Mouse (Mus musculus) testis, postnatal 10 days (tissue): Measurements from ENCODE around the gene Sh3d19.
"Not testable (repeated sequence)": the region's sequence is repeated elsewhere in the genome, so short reads cannot be mapped to it uniquely, and the experiment has no call there.

Source experiments
- DNase-seq: peaks from one replicate; pipeline ENCODE4 v3.0.0; 2021; ENCODE audit warnings: low spot score

The Sh3d19 gene

DNA sequence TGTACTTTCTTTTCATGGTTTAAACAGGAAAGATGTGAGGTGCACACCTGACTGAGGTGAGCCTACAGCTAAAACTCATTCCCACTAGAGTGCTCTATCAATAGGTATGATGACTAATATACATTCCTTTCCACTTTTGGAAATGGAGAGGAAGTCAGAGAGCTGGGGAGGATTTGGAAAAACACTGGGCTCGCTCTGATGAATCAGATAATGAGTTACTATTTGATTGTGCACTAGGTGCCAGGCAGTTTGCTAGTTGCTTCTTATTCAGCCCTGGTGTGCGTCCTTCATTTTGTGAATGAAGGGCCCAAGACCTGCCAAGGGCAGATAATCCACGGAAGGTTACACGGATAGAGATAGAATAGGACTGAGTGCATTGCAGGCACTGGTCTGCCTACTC is 9.1 kb downstream of the Sh3d19 start:
- no peak for DNase-seq

DNA sequence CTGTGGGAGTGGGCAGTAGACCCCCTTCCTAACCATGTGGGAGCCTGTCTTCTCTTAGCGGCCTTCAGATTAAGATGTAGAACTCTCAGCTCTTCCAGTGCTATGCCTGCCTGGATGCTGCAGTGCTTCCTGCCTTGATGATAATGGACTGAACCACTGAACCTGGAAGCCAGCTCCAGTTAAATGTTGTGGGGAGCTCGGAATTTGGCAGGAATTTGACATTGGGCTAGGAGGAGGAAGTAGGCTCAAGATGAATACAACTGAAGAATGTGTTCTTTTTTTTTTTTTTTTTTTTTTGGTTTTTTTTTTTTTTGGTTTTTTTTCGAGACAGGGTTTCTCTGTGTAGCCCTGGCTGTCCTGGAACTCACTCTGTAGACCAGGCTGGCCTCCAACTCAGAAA is 10.9 kb downstream of the Sh3d19 start:
- not testable (repeated sequence) for DNase-seq

DNA sequence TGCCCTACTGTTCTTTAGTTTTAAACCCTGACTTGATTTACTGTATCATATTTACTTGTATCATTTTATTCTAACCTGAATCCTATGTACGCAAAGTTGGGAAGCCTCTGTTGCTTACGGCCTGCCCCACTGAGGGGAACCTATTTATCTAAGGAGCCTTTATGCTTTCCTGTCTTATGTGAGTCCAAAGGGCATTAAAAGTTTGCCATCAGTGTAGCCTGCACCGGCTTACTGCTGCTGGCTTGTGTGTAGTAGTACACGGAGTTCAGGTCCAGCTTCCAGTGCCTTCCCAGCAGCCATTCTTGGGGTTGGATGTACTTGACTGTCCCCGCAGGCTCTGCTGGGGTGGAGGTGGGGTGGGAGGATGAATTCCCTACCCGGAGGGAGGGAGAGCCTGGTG is 13.6 kb downstream of the Sh3d19 start:
- no peak for DNase-seq

DNA sequence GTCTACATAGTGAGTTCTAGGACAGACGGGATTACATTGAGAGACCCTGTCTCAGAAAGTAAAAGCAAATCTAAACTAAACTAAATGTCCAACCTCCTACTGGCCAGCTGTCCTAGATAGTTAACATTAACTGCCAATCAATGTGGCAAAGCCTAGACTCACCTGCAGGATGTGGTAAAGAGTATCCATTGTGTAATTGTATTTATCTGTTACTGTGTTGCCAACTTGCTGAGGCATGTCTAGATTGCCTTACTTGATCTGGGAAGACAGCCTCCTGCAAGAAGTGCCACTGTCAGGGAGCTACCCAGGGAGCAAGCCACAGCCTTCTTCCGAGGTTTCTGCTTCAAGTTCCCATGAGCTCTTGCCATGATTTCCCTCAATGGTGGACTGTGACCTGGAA is 16.3 kb downstream of the Sh3d19 start:
- no peak for DNase-seq

DNA sequence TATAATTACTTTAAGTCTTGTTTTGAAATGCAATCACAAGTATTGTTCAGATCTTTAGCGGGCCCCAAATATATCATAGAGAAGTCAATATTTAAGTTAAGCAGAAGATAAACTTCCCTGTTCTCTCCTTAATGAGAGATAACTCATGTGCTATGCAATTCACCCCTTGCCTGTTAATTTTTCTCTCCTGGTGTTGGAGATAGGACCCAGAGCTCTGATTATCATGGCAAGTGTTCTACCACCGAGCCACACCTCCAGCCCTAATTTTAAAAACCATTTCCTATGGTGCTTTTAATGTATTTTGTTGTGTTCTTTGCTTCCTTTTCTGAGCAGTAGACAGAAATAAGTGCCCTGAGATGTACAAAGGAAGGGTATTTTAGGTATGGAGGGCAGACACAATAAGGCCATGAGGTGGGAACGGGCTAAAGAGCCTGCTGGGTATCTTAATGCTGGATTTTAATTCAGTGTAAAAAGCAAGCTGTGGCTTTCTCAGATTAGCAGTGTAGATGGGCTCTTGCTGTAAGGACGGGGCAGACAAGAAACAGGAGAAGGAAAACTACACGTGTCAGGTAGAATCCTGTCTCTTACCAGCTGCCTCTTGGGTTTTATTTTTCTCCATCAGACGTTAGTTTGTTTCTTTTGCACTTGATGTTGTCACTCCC is 20.4 kb downstream of the Sh3d19 start:
- DNase-seq = no peak

DNA sequence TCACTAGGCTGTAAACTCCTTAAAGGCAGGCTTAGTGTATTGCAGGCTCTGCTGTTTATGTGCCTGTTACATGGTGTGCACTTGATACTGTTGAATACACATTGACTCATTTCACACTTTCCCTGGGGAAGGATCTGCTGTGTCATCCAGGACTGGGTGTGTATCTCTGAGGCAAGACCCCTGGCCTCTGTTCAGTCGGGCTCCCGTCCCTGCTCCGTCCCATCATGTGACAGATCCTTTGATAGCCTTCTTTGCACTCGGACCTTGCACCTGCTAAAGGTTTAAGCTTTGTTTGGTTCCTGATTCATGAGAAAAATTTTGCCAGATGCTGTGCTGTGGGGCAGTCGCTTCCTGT is 20.9 kb downstream of the Sh3d19 start:
- no peak for DNase-seq

DNA sequence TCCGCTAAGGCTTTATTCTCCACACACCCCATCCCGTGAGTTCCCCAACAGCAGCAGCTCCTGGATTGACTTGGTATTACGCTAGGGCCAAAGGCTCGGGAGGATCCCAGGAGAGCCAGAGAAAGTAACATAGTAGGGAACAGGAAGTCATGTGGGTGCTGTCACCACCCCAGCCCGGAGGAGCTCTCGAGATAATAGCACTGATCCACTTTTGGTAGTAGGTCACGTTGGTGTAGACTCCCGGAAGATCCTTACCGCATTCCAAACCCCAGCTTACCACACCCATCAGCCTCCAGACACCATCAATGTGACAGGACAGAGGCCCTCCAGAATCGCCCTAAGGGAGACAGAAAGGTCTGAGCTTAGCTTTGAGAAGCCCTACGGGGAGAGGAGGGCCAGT is 22.8 kb downstream of the Sh3d19 start:
- DNase-seq = no peak

DNA sequence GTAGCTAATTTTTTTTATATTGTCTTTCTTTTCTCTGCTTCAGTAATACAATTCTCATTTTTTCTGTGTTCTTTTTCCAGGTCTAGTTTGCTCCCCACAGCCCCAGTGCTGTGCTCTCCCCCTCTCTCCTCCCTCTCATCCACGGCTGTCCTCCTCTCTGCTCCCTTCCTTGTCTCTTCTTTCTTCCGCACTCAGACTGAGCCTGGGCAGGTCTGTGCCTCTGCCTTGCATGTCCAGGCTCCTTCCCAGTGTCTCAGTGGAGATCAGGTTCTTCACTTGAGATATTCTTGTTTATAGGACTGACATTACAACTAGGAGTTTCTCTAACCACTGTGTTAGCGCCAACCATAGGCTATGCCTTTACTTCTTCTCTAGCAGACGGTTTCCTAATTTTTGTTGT is 23.7 kb downstream of the Sh3d19 start:
- DNase-seq = no peak

DNA sequence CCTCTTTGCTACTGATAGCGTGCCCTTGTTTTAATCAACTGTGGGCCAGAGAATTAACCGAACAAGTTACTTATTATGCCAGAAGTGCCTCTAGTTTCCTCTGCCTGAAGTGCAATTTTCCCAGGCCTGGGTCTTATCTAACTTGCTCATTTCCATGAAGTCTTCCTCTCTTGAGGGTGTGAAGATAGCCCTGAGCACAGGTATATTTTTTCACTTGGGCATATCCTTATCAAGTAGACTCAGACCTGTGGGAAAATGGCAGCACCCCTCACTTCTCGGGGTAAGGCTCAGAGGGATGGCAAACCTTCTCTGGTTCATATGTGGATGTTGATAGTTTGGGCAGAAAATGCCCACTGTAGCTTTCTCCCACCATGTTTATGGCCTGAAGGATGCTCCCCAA is 30.4 kb downstream of the Sh3d19 start:
- no peak for DNase-seq

DNA sequence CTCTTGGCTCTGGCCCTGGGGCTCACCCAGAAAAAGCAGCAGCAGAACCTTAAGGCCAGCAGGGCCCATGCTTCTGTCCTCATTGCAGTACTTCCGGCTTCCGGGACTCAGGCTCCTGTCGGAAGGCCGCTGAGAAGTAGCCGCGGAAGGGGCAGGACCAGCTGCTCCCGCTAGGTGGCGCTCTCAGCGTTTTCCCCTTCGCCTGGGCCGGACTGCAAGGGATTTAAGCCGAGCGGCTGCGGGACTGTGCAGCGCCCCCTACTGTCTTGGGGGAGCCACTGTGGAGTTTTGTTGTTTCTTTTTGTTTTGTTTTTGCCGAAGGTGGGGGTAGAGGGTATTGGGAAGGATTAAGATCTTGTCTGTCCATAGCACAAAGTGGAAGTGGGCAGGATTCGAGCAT is 31.5 kb downstream of the Sh3d19 start, which contains the start of gene Prss48:
Gene Prss48 (minus strand): TSS at position 69 of the 400 bp plus-strand sequence.
- peak; percentile 83 for DNase-seq

DNA sequence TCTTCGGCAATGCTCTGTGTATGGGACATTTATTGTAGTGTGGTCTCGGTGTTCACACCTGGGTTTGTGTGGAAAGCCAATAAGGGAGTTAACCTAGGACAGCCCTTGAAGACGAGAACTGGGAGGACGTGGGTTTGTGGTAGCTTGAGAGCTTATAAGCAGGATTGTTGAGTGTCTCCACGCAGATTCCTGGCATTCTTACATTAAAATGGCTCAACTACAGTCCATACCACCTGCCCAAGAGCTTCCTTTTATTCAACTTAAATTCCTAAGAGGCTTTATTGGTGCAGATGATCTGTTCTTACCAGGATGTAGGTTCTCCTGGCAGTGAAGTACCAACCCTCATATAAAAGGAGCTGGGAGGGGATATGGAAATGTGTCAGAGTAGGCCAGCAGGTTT is 32.0 kb downstream of the Sh3d19 start:
- DNase-seq = no peak

DNA sequence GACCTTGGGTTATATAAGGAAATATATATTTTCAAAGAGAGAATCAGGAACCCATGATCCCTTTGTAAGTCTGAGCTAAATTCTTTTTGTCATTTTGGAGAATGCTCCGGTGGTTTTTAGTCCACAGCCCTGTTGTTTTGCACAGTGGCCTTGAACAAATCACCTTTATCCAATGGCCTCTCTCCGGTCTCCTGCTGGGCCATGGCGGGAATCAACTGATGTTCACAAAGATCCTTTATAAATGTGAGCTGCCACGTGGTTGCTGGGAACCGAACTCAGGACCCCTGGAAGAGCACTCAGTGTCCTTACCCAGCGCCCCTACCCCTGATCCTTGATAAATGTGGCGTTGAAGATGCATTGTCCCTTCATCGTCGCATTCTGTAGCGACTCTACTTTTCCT is 33.8 kb downstream of the Sh3d19 start:
- no peak for DNase-seq

DNA sequence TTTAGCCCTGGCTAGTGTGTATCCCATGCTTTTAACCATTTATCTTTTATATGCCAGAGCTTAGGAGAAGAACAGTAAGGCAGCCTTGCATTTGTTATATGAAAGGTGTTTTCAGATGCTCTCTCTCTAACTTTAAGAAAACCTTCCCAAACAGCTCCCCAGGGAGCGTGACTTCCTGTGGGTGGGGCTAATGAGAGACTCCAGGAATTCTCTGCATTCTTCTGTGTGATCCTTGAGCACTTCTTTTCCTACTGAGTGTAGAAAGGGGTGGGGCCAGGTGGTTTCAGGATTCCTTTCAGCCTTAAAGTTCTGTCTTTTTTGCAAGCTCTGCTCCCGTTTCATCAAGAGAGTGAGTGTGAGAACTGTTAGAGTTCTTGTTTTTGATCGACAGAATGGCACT is 39.7 kb downstream of the Sh3d19 start:
- no peak for DNase-seq

DNA sequence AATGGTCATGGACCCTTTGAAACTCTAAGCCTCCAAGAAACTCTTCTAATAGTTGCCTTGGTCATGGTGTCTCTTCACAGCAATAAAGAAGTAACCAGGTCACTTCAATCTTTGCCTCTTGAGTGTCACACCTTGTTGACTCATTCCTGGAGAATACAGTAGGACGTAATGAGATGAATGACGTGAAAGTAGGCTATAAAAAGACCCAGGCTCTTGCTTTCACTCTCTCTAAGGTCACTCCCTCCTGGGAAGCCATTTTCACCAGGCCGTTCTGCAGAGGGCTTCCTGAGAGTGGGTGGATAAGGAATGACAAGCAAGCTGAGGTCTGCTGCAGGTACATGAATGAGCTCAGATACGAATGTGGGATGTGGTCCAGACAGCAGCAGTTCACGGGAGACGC is 40.5 kb downstream of the Sh3d19 start:
- DNase-seq = no peak

DNA sequence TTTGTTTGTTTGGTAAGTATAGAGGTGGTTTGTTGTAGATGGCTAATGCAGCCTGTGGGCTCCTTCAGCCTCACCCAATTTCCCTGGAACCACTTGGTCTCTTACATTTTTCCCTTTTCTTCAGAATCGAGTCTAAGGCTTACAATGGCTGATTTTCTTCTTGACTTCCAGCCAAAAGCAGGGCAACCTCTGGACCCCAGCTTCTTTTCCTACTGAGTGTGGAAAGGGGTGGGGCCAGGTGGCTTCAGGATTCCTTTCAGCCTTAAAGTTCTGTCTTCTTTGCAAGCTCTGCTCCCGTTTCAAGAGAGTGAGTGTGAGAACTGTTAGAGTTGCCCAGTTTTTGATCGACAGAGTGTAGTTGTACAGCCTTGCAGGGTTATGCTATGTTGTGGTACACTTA is 40.9 kb downstream of the Sh3d19 start:
- DNase-seq = no peak

DNA sequence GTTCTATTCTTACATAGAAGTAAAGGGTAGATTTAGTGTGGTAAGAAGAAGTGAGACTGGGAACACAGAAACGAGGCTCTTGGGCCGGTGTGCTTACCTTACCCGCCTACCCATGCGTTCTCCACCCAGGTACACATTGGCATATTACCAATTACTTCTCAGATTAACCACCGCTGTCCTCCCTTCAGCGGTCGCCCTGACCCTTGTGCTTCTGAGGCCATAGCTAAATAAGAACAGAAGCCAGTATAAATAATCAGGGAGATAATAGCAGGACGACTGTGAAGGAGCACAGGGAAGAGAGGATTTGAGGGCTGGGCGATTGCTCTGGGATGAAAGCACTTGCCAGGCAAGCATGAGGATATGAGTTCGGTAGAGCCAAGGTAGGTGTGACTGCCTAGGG is 42.9 kb downstream of the Sh3d19 start:
- no peak for DNase-seq

DNA sequence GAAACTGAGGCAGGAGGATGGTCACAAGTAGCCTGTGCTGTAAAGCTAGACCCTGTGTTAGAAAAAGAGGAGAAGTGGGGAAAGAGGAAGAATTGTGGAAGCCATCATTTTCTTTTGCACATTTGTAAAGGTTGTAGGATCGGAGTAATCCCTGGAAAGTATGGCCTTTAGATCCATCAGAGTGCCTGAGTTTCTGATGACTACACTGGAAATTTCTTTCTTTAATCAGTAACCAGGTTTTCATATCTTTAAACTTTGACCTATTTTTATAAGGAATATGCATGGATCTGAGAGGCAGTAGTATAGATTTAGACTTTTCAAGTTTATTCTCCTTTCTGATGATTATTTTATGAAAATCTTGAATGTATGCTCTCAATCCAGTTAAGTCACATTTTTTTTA is 46.1 kb downstream of the Sh3d19 start:
- no peak for DNase-seq

DNA sequence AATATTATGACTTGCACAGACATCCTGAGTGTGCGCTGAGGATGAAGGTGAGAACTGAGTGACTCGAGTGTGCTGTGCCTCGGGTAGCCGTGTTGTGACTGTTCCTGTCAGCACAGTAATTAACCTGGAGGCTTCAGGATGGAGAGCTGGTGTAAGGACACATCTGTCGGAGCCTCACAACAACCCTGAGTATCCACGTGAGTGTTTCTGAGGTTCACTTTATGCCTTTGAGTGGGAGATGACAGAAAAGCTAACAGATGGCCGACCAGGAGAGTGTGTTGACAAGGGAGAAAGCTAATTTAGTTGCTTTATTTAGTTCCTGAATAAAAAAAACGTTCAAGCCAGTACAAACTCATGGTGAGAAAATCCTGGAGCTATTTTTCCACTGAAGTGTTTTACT is 46.6 kb downstream of the Sh3d19 start:
- no peak for DNase-seq

DNA sequence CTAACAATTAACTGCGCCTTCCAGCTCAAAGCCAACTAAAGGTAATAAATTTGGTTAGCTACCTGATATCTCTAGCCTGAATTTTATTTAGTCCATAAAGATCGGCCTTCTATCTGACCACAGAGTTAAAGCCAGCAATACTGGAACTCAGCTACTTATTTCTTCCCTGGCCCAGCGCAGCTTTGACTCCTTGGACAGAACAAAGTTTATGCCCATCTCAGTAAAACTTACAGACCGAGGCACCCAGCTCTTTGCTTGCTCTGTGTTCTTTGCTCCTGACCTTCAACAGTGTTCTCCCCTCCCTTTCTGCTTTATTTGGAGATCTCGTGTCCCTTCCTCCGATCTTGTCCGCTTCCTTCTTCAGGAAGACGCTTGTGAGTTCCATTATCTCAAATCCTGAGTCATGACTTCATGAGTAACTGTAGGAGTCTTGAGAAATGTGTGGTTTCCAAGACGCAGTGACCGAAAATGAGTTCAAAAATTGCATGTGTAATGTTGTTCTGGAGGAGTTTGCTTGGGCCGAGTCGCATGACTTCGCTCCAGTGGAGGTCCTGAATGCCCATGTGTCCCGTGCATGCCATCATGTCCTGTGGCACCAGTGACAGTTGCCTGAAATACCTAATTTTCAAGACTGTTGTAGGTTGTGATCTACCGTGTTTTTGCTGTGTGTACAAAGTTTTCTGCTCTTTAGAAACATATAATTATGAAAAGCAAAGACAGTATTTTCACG is 50.2 kb downstream of the Sh3d19 start:
- no peak for DNase-seq

DNA sequence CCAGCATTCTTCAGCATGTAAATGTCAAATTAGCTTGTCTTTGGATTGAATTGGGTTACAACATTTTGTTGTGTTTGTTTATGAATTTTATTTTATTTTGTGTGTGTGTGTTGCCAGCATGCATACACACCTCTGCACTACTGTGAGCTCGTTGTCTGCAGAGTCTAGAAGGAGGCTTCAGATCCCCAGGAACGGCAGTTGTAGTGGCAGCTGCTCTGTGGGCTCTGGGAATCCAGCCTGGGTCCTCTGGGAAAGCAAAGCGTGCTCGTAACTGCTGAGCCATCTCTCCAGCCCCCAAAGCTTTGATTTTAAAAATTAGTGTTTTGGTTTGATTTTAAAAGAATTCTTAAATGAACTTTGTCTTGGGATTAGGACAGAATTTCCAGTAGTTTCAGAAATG is 50.7 kb downstream of the Sh3d19 start:
- no peak for DNase-seq

DNA sequence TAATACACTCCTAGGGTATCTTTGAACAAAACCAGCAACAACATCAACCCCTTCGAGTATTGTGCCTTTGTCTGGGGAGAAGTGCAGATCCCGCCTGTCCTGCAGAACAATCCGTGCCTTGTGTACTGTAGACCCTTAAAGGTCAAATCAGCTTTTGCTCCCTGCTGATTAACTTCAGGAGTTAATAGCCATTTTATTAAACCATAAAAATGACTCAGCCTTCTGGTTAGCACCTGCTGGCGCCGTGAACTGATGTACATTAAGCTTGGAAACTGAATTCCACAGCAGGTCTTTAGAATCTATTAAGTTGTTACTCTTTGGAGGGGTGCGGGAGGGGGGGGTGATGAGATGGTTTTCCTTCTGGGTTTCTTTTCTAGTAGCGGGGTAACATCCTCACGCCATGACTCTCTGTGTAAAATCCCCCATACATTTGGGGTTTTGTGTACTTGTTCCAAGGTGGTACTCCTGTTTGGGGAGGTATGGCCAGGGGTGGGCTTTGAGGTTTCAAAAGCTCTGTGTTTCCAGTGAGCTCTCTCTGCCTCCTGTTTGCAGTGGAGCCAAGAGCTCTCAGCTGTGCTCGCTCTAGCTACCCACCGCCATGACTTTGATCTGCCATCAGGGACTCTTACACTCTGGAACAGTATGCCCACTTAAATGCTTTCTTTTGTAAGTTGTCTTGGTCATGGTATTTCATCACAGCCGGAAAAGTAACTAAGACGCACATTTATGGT is 53.3 kb downstream of the Sh3d19 start:
- DNase-seq = no peak

DNA sequence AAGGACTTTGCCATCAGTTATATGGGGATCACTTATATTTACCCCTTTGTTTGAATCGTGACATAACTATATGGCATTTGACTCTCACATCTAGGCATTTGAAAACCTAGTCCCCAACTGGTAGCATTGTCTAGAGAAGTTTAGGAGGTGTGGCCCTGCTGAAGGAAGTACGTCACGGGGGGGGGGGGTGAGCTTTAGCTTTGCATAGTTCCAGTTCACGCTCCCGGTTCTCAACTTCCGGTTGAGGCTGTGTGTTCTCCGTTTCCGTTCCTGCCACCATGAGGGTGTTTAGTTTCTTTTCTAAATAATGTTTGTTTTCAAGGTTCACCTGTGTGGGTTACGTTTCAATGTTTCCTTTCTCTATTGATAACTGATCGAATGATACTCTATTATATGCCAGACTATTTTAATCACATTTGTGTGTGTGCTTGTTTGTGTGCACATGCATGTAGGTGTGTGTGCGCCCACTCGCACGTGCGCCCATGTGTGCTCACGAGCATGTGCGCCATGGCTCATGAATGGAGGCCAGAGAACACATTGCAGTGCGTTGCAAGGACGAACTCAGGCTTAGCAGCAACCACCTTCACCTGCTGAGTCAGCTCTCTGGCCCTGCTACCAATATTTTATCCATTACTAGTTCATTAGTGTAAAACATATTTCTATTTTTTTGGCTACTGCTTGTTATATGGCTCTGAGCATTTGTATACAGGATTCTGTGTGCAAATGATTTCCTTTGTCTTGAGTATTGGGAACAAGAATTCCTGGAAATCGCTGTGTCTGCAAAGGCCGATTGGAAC is 54.6 kb downstream of the Sh3d19 start:
- DNase-seq = no peak
